Mouse (Mus musculus) 3T3-L1 (cell line): Measurements from ENCODE around the gene Olfr1133.
"Not testable (repeated sequence)": the region's sequence is repeated elsewhere in the genome, so short reads cannot be mapped to it uniquely, and the experiment has no call there.

ENCODE experiments used
- DNase-seq: peaks from one replicate; pipeline ENCODE4 v3.0.0-alpha.2; 2015; ENCODE audit warnings: low read depth, low spot score

The Olfr1133 gene

GRCm38 (mm10) chr2:87647274-87647673 is at the start of gene Olfr1133:
TSS of gene Olfr1133 (minus strand) at chr2:87647374.
- no peak for DNase-seq

GRCm38 (mm10) chr2:87693847-87694246 is 46.7 kb upstream of the Olfr1133 start, which contains the start of gene Olfr1136:
TSS of gene Olfr1136 (minus strand) at chr2:87693947.
- DNase-seq = no peak

GRCm38 (mm10) chr2:87673564-87673963 is 26.4 kb upstream of the Olfr1133 start, which contains the start of gene Olfr1135:
TSS of gene Olfr1135 (minus strand) at chr2:87673664.
- DNase-seq = no peak

- DNase-seq = no peak
These were observed 11.2 kb upstream of the Olfr1133 start, which contains the start of gene Olfr1134 for GRCm38 (mm10) chr2:87658360-87658759. TSS of gene Olfr1134 (minus strand) at chr2:87658460.

GRCm38 (mm10) chr2:87642441-87642840 is 4.7 kb downstream of the Olfr1133 start:
- DNase-seq = no peak

GRCm38 (mm10) chr2:87637435-87637834 is 9.7 kb downstream of the Olfr1133 start, which contains the start of gene Olfr1132:
TSS of gene Olfr1132 (minus strand) at chr2:87637535.
- no peak for DNase-seq

- no peak for DNase-seq
These were observed 20.4 kb downstream of the Olfr1133 start, which contains the start of gene Olfr1131 for GRCm38 (mm10) chr2:87626804-87627203. TSS of gene Olfr1131 (plus strand) at chr2:87627104.

GRCm38 (mm10) chr2:87605912-87606311 is 41.3 kb downstream of the Olfr1133 start, which contains the start of gene Olfr1130:
TSS of gene Olfr1130 (plus strand) at chr2:87606212.
- DNase-seq = not testable (repeated sequence)
